Mouse (Mus musculus): ENCODE data around the gene Ak8. TPM values are rescaled to one million over a fixed set of nuclear protein-coding genes. Genes with fewer than 3 reads are reported as not detected.

Gene Ak8
- total RNA-seq, 2 experiments from 2014 or later, result 1.2 to 2.0 TPM

DNA sequence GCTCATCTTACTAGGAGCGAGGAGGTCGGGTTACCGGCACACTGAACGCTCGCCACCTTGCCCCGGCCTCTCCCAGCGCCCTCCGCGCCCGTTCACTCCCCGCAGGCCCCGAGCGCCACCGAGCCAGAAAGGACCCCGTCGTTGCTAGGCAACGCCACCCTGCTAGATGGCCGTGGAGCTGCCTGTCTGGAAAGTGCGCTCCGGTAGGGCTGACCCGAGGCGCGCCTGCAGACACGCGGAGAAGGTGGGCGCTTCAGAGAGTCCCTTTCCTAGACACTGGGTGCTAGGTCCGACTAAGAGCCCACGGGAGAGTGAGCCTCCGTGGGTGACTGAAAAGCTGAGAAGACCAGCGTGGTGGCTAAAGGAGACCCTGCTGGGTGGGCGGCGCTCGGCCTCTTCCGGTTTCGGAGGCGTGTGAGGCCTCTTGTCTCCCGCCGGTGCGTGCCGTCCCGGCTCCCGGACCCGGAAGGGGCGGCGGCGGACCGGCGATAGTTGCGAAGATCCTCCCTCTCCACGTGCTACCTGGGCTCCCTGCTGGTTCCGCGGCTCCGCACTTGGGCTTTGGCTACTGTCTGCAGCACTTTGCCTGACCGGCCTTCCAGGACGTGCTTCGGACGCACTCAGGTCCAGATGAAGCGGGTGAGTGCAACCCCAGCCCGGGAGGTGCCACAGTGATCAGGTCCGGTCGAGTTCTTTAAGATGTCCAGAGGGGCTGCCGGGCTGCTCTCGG, 140.4 kb downstream of the Ak8 start, which contains the start of the genes Gtf3c4 and Ddx31:
Gene Gtf3c4 (minus strand): TSS at position 139 of the 730 bp plus-strand sequence.
Gene Ddx31 (plus strand): TSS at position 185 of the 730 bp plus-strand sequence.
- DNase-seq (ENCODE audit: extremely low spot score in 1 of 2, low spot score in 2 of 2), result peak; percentile 91 to 96
- intact Hi-C loops (cut with DNase I), result no loop called here

DNA sequence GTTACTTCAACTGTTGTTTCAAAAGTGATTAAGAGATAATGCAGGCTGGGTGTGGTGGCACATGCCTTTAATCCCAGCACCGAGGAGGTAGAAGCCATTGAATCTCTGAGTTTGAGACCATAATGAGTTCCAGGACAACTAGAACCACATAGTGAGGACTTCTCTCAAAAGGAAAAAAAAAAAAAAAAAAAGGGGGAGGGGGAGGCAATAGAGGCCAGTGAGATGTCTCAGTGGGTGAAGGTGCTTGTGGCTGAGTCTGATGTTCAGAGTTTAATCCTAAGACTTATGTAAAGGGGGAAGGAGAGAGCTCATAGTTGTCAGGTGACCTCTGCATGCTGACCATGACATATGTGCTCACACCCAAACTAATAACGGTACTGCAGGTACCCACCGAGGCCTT, 142.1 kb downstream of the Ak8 start:
- DNase-seq (ENCODE audit: extremely low spot score in 1 of 2, low spot score in 2 of 2), result no peak
- intact Hi-C loops (cut with DNase I), result no loop called here

DNA sequence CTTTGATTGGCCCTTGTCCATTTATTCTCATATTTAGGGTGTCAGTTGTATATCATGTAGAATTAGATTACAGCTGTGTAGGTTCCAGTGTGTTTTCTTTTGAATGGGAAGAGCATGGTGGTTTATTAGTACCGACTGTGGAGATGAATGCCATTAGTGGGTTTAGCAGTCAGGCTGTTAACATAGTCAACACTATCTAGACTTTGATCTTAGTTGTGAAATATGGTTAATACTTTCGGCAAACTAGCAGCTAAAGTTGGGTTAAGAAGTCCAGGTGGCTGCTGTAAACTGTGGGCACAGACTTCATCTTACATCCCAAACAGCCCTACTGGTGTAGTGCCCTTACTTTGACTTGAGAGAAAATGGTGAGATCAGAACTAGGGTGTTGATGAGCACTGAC, 148.9 kb downstream of the Ak8 start:
- DNase-seq (ENCODE audit: extremely low spot score in 1 of 2, low spot score in 2 of 2), result no peak
- intact Hi-C loops (cut with DNase I), result no loop called here

DNA sequence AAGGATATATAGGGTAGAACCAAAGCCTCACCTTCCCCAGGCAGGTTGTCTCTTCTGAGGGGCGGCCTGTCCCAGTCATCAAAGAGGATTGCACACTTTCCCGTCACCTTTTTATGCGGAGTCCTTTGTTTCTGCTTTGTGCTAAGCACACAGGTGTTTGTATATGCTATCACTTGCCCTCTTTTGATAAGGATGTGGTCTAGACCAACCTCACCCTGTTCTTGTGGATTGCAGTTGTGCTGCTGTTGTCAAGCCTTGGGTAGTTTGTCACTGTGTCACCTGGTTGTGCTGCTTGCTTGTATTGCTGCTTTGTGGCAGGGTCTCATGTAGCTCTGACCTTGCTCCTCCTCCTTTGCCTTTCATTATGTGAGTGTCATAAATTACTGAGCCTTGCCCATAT, 152.6 kb downstream of the Ak8 start:
- intact Hi-C loops (cut with DNase I), result no loop called here
- no peak for DNase-seq (ENCODE audit: extremely low spot score in 1 of 2, low spot score in 2 of 2)

DNA sequence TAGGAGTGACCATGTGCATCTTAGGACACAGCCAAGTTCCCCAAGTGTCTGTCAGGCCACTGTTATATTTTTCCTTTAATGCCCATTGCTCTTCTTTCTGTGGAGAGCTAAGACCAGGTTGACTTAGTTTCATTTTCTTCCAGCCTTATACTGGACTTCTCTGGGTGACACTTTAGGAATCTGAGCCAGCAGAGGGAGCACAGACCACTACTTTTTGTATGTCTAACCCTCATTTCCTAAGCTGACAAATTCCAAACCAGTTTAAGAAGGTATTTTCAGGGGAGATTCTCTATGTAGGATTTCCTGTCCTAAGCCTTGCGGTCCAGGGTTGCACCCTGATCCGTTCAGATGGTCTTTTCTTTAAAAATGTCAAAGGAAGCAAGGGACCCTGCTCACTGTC, 155.8 kb downstream of the Ak8 start:
- no peak for DNase-seq (ENCODE audit: extremely low spot score in 1 of 2, low spot score in 2 of 2)
- intact Hi-C loops (cut with DNase I), result no loop called here

DNA sequence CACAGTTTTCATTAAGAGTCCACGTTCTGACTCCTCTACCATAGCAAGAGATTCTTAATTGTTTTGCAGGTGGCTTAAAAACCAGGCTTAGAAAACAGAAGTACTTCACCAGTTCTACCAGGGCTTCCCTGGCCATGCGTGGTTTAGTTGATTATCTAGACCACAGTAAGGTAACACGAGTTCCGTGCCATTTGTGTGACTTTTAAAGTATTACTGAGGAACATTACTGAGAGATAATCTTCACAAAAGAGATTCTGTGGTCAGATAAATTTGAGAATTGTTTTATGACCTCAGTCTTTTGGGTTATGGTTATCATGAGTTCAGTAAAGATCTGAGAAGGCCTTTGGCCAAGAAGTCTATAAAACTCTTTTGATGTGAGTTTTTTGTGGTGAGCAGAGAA, 159.3 kb downstream of the Ak8 start:
- no peak for DNase-seq (ENCODE audit: extremely low spot score in 1 of 2, low spot score in 2 of 2)
- intact Hi-C loops (cut with DNase I), result no loop called here

DNA sequence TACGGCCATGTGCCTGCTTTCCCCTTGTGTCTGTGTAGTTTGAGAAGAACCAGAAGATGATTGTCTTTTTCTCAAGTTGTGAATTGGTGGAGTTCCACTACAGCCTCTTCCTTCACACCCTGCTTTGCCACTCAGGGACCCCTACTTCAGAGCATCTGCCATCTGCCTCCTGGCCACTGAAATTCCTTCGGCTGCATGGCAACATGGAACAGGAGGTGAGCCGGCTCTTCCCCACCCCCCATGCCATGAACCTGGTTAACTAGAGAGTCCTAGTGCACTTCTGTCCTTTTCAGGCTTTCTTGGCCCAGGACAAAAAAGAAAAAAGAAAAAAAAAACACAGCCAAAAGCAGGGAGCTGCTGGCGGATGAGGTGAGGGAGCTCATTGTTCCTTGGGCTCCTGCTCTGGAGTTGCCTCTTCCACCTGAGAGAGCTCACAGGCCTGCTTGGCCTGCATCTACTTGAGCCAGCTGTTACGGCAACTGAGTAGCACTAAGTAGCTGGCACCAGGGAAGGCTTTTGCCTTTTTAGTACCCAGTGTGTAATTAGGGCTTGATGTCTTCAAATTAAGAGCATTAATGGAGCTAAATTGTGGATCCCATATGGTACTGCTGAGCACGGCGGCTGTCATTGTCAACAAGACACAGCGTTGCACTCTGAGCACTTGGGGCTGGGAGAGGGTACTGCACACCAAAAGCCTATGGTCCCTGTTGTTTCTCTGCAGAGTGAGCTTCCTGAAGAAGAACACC, 160.9 kb downstream of the Ak8 start:
- no peak for DNase-seq (ENCODE audit: extremely low spot score in 1 of 2, low spot score in 2 of 2)
- intact Hi-C loops (cut with DNase I), result no loop called here

Small RNA genes within 50 kb of the gene (microRNA-seq; reads per million reads assigned to microRNA genes)
- 1.4 reads per million for gene Mir3088

Other genes with a start within 250 kb of the Ak8 start
- 1 to 10 TPM; 3.2 to 3.5 TPM for gene 1700007K13Rik, start 233.8 kb upstream of the Ak8 start, total RNA-seq (2021)
- 10 to 100 TPM; 38.8 to 38.9 TPM for gene Mrps2, start 232.1 kb upstream of the Ak8 start, total RNA-seq (2021)
- 1 to 10 TPM; 2.4 to 2.7 TPM for gene Gbgt1, start 203.3 kb upstream of the Ak8 start, total RNA-seq (2021)
- gene Gm10134, start 194.1 kb upstream of the Ak8 start, total RNA-seq (2021), result 1 to 10 TPM; 1.8 to 3.1 TPM
- 100 to 1,000 TPM; 148 to 156 TPM for gene Ralgds, start 187.0 kb upstream of the Ak8 start, total RNA-seq (2021)
- not detected for gene Cel, start 136.8 kb upstream of the Ak8 start, total RNA-seq (2021)
- gene Gtf3c5, start 116.4 kb upstream of the Ak8 start, total RNA-seq (2021), result 10 to 100 TPM; 18.6 to 20.2 TPM
- gene Gfi1b, start 78.2 kb upstream of the Ak8 start, total RNA-seq (2021), result not detected
- 10 to 100 TPM; 42.4 to 43.0 TPM for gene Tsc1, start 58.9 kb upstream of the Ak8 start, total RNA-seq (2021)
- under 1 TPM in 1 of 2 experiments, not detected in 1; 0.60 TPM for gene Spaca9, start 437 bp upstream of the Ak8 start, total RNA-seq (2021)
- gene Gtf3c4, start 140.2 kb downstream of the Ak8 start, total RNA-seq (2021), result 10 to 100 TPM; 35.7 to 39.4 TPM
- gene Ddx31, start 140.2 kb downstream of the Ak8 start, total RNA-seq (2021), result 1 to 10 TPM; 6.0 to 8.0 TPM
- not detected for gene Barhl1, start 216.5 kb downstream of the Ak8 start, total RNA-seq (2021)

All from left cerebral cortex, postnatal 10 days (tissue).